Mouse (Mus musculus): ENCODE measurements around the gene Galnt9. TPM values are rescaled to one million over a fixed set of nuclear protein-coding genes. Genes with fewer than 3 reads are reported as not detected.

The Galnt9 gene
- polyA plus RNA-seq, 1 experiment from 2014 or later, result 0.50 TPM

Small RNA genes within 50 kb of the gene (microRNA-seq; reads per million reads assigned to microRNA genes)
- gene Mir7026 (ENCODE audit: borderline number of aligned reads), result 3.3 reads per million

Other genes starting within 250 kb of the Galnt9 start
- gene P2rx2, start 201.1 kb upstream of the Galnt9 start, polyA plus RNA-seq (2014; fragmentation: Nextera tagmentation; extraction: Ambion mirVana), result 1.00 and 2.0 TPM in 2 replicates
- not detected in 2 replicates for gene Lrcol1, start 199.6 kb upstream of the Galnt9 start, polyA plus RNA-seq (2014; fragmentation: Nextera tagmentation; extraction: Ambion mirVana)
- 14.5 and 17.1 TPM in 2 replicates for gene Fbrsl1, start 95.9 kb upstream of the Galnt9 start, polyA plus RNA-seq (2014; fragmentation: Nextera tagmentation; extraction: Ambion mirVana)
- gene Noc4l, start 109.1 kb downstream of the Galnt9 start, polyA plus RNA-seq (2014; fragmentation: Nextera tagmentation; extraction: Ambion mirVana), result 57.4 and 60.4 TPM in 2 replicates
- 39.7 and 42.7 TPM in 2 replicates for gene Ddx51, start 109.1 kb downstream of the Galnt9 start, polyA plus RNA-seq (2014; fragmentation: Nextera tagmentation; extraction: Ambion mirVana)
- gene Ep400, start 226.4 kb downstream of the Galnt9 start, polyA plus RNA-seq (2014; fragmentation: Nextera tagmentation; extraction: Ambion mirVana), result 31.5 and 36.1 TPM in 2 replicates
- gene Pus1, start 236.3 kb downstream of the Galnt9 start, polyA plus RNA-seq (2014; fragmentation: Nextera tagmentation; extraction: Ambion mirVana), result 16.3 and 18.0 TPM in 2 replicates

Measured in embryonic facial prominence, embryonic 11.5 days (tissue).